Mouse (Mus musculus) hindbrain, embryonic 11.5 days (tissue): ENCODE data around the gene Clint1. TPM values are rescaled to one million over a fixed set of nuclear protein-coding genes. Genes with fewer than 3 reads are reported as not detected.
"Not testable (repeated sequence)": the region's sequence is repeated elsewhere in the genome, so short reads cannot be mapped to it uniquely, and the experiment has no call there.

Source experiments
- ATAC-seq: fragments of 200-750 bp; cut with Nextera tagmentation; 2 replicates; pipeline ENCODE4 v1.8.0; 2017; ENCODE audit warnings: mild to moderate bottlenecking, moderate TSS enrichment, moderate library complexity; ENCODE audit not compliant: low FRiP score
- DNase-seq: peaks from one replicate; pipeline ENCODE4 v3.0.0-alpha.2; 2015; ENCODE audit warnings: low spot score
- H3K27ac ChIP-seq: fragments of 300-500 bp; sonication (generic); 2 replicates; pipeline ENCODE4 v1.5.1; 2014; ENCODE audit warnings: mild to moderate bottlenecking, low read depth, low read length
- H3K27me3 ChIP-seq: fragments of 300-500 bp; sonication (generic); 2 replicates; pipeline ENCODE4 v1.6.1; 2014; ENCODE audit warnings: mild to moderate bottlenecking, low read length, moderate library complexity, mixed read lengths; ENCODE audit not compliant: control insufficient read depth, insufficient read depth
- H3K36me3 ChIP-seq: fragments of 300-500 bp; sonication (generic); 2 replicates; pipeline ENCODE4 v1.6.1; 2014; ENCODE audit warnings: mild to moderate bottlenecking, low read length, moderate library complexity, mixed read lengths; ENCODE audit not compliant: control insufficient read depth, insufficient read depth
- H3K4me1 ChIP-seq: fragments of 300-500 bp; sonication (generic); replicated peaks from 2 replicates; pipeline ENCODE4 v1.6.1; 2014; ENCODE audit warnings: low read length, mixed read lengths; ENCODE audit not compliant: control insufficient read depth, insufficient read depth
- H3K4me2 ChIP-seq: fragments of 300-500 bp; sonication (generic); replicated peaks from 2 replicates; pipeline ENCODE4 v1.6.1; 2014; ENCODE audit warnings: mild to moderate bottlenecking, low read depth, low read length
- H3K4me3 ChIP-seq: fragments of 300-500 bp; sonication (generic); 2 replicates; pipeline ENCODE4 v1.5.1; 2014; ENCODE audit warnings: low read depth, low read length
- H3K9ac ChIP-seq: fragments of 300-500 bp; sonication (generic); 2 replicates; pipeline ENCODE4 v1.6.1; 2014; ENCODE audit warnings: low read depth, low read length
- H3K9me3 ChIP-seq: fragments of 300-500 bp; sonication (generic); 2 replicates; pipeline ENCODE4 v1.6.1; 2016; ENCODE audit warnings: low read length; ENCODE audit not compliant: control insufficient read depth
- WGBS: fragments of 180-500 bp; shearing (Covaris S2); extraction: QIAGEN DNeasy Blood & Tissue Kit; methylation state at CpG from one replicate; pipeline ENCODE4 v1.1.7; 2014; 5-methylcytosine and 5-hydroxymethylcytosine counted together
- polyA plus RNA-seq: library from polyadenylated mRNA; unstranded; fragments of >200 nt; fragmentation: Nextera tagmentation; extraction: Ambion mirVana; gene quantifications from 2 replicates; pipeline ENCODE4 v1.2.1, GENCODE M21; 2014

Gene Clint1
- polyA plus RNA-seq, 1 experiment from 2014 or later, result 52.1 TPM

DNA sequence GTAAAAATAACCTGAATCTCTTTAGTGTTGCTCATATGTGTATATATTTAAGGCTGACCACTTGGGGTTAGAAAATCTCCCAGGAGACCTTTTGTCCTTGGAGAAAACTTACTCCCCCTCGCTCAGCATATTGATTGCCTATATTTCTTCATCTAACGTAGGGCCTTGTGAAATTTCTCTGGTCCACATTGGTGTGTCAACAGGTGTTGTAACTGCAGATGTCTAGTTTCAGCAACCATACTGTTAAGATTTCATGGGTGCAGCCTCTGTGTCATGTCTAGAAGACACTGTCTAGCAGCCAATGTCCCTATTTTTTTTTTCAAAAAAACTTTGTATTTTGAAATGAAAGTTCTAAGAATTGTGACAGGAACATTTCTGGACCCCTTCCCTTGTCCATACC is 14.0 kb downstream of the Clint1 start:
- no peaks in the 10 kb centered on the region for H3K4me1 ChIP-seq
- H3K4me2 ChIP-seq, result no peak overlapping the region
- WGBS, result 92% methylated on average over 2 of the region's 2 CpGs
- no peaks in the 10 kb centered on the region for H3K27me3 ChIP-seq
- H3K36me3 ChIP-seq, result no peaks in the 10 kb centered on the region
- H3K9me3 ChIP-seq, result no peaks in the 10 kb centered on the region
- no peak overlapping the region for H3K9ac ChIP-seq
- no peak for DNase-seq
- no peak overlapping the region for H3K4me3 ChIP-seq
- H3K27ac ChIP-seq, result no peak overlapping the region
- ATAC-seq, result no peak

DNA sequence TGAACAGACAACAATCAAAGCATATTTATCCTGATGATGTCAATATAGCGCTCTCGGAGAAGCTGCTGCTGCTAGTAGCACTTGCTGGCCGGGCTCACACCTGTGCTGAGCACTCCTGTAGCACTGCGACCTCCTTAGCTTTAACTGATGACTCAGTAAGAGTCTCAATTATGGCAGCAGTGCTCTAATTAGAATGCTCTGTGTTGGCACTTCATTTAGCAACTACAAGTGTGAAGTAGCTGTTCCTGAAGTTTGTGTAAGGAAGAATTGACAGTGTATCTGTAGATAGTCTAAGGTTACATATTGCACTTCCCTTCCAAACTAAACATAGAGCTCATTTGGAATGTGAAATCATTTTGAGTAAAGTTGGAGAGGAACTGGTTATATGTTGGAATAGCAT is 14.7 kb downstream of the Clint1 start:
- DNase-seq (no peak), ATAC-seq (no peak)
- WGBS, result 93% methylated on average over 4 of the region's 4 CpGs
- no peaks in the 10 kb centered on the region for H3K9me3 ChIP-seq
- H3K4me3 ChIP-seq, result no peak overlapping the region
- H3K27ac ChIP-seq, result no peak overlapping the region
- no peaks in the 10 kb centered on the region for H3K36me3 ChIP-seq
- no peaks in the 10 kb centered on the region for H3K27me3 ChIP-seq
- no peaks in the 10 kb centered on the region for H3K4me1 ChIP-seq
- H3K4me2 ChIP-seq, result no peak overlapping the region
- no peak overlapping the region for H3K9ac ChIP-seq

DNA sequence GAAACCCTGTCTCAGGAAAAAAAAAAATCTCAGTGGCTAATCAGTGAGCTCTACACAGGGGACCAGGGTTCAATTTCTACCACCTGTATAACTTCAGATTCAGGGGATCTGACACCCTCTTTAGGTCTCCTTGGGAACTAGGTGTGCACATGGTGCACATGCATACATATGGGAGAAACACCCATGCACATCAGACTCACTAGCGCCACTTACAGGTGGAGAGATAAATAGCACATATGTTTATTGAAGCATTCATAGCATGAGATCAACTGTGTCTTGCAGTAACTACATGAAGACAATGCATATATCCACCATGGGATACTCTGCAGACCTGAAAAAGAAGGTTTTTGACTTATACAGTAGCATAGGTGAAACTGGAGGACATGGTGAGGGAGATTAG is 21.8 kb downstream of the Clint1 start:
- no peaks in the 10 kb centered on the region for H3K36me3 ChIP-seq
- H3K27ac ChIP-seq, result no peak overlapping the region
- H3K9me3 ChIP-seq, result no peaks in the 10 kb centered on the region
- H3K27me3 ChIP-seq, result no peaks in the 10 kb centered on the region
- no peak overlapping the region for H3K4me3 ChIP-seq
- 89% methylated on average over 1 of the region's 1 CpGs for WGBS
- H3K4me2 ChIP-seq, result no peak overlapping the region
- H3K9ac ChIP-seq, result no peak overlapping the region
- no peaks in the 10 kb centered on the region for H3K4me1 ChIP-seq
- no peak for DNase-seq
- ATAC-seq, result no peak

DNA sequence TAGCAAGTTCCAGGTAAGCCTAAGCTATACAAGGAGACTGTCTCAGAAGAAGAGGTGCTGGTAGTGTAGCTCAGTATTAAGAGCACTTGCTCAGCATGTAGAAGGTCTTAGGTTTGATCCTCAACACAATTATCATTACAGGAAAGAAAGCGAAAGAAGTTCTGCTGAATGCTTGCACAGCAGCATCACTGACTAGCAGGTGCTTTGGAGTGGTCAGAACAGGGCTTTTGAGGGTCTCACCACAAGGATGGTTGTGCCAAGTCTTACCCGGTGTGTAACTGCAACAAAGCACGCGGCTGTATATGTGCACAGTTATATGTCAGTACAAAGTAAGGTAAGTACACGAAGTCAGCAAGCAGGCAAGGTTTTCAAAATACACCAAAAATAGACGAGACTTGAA is 22.4 kb downstream of the Clint1 start:
- no peaks in the 10 kb centered on the region for H3K36me3 ChIP-seq
- WGBS, result 97% methylated on average over 6 of the region's 6 CpGs
- no peak overlapping the region for H3K27ac ChIP-seq
- no peak for ATAC-seq
- no peaks in the 10 kb centered on the region for H3K9me3 ChIP-seq
- no peaks in the 10 kb centered on the region for H3K4me1 ChIP-seq
- no peaks in the 10 kb centered on the region for H3K27me3 ChIP-seq
- H3K4me2 ChIP-seq, result no peak overlapping the region
- no peak for DNase-seq
- no peak overlapping the region for H3K9ac ChIP-seq
- H3K4me3 ChIP-seq, result no peak overlapping the region

DNA sequence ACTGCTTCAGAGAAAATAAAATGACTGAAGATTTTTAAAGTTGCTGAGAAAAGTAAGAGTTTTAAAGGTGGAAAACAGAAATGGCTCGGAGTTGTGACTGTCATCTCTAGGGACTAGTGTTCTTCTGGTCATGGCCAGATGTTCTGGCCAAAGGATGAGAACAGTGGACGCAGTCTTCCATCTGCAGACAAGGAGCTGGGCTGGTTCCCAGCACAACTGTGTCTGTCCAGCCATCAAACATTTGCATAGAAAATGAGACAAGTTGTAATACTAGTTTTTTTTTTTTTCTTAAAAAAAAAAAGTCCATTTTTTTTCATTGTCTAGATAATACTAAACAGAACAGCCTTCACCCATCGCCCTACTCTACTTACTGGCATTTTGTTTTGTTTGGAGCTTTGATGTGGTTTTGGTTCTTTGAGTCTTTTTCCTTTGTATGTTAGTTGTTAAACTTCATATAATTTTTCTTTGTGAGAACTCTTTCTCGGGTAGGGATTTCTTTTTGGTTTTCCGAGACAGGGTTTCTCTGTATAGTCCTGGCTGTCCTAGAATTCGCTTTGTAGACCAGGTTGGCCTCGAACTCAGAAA is 23.6 kb downstream of the Clint1 start:
- H3K27me3 ChIP-seq, result no peaks in the 10 kb centered on the region
- no peak for ATAC-seq
- DNase-seq, result no peak
- H3K36me3 ChIP-seq, result no peaks in the 10 kb centered on the region
- WGBS, result 93% methylated on average over 7 of the region's 7 CpGs
- H3K4me1 ChIP-seq, result no peaks in the 10 kb centered on the region
- H3K4me3 ChIP-seq, result no peak overlapping the region
- H3K9ac ChIP-seq, result no peak overlapping the region
- H3K27ac ChIP-seq, result no peak overlapping the region
- no peak overlapping the region for H3K4me2 ChIP-seq
- no peaks in the 10 kb centered on the region for H3K9me3 ChIP-seq

DNA sequence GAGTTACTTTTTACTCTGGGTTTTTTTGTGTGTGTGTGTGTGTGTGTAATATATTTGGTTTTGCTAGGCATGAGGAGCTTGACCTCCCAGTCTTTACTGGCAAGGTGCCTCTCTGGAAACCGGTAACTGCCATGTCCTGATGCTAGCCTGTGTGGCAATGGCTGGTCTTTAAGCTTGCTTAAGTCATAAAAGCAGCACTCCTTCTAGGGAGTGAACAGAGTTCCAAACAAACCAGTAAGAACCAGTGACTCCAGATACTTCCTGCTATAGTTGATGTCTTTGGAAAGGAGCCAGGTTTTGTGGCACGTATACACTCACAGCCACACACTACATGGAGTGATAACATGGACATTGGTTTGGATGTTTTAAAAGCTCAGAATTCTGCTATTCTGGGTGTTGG is 24.2 kb downstream of the Clint1 start:
- no peak for ATAC-seq
- Histone ChIP-seq H3K27me3 (no peaks in the 10 kb centered on the region), H3K9me3 (no peaks in the 10 kb centered on the region), H3K4me2 (no peak overlapping the region), H3K4me3 (no peak overlapping the region), H3K27ac (no peak overlapping the region), H3K4me1 (no peaks in the 10 kb centered on the region), H3K9ac (no peak overlapping the region), H3K36me3 (no peaks in the 10 kb centered on the region)
- no peak for DNase-seq
- 100% methylated on average over 2 of the region's 2 CpGs for WGBS

DNA sequence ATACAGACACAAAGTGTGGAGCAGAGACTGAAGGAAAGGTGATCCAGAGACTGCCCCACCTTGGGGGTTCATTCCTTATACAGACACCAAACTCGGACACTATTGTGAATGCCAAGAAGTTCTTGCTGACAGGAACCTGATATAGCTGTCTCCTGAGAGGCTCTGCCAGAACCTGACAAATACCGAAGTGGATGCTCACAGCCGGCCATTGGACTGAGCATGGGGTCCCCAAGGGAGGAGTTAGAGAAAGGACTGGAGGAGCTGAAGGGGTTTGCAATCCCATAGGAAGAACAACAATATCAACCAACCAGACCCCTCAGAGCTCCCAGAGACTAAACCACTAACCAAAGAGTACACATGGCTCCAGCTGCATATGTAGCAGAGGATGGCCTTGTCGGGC is 27.5 kb downstream of the Clint1 start:
- 77% methylated on average over 4 of the region's 4 CpGs for WGBS
- H3K9me3 ChIP-seq, H3K4me3 ChIP-seq, H3K27me3 ChIP-seq, DNase-seq, H3K4me1 ChIP-seq, ATAC-seq, H3K9ac ChIP-seq, H3K27ac ChIP-seq, H3K36me3 ChIP-seq, H3K4me2 ChIP-seq: not testable (repeated sequence)

DNA sequence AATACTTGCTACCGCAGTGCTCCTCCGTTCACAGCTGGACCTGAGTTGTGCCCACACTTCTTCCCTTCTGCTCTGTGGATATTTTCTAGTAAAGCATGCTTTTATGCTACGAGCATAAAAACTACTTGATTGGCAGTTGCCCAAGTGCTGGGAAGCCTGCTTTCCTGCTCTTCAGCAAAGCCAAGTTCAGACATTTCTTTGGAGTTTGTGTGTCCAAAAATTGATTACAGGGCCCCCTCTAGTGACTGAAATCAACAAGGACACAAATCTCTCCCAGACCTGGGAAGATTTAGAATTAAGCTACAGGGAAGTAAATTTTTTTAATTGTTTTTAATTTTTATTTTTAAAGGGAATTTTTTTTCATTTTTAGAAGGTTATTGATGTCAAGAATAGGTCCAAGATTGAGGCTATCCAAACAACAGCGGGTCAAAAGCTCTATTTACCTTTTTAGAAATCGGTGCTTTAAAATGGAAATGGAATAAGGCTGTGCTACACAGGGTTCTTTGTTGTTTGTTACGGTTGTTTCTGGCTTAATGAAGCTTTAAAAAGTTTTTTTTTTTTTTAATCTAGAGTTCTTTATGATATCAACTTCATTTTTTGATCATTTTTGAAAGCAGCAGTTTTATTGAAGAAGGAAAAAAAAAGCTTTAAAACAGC is 29.3 kb downstream of the Clint1 start:
- no peaks in the 10 kb centered on the region for H3K27me3 ChIP-seq
- no peaks in the 10 kb centered on the region for H3K9me3 ChIP-seq
- no peaks in the 10 kb centered on the region for H3K4me1 ChIP-seq
- WGBS, result 76% methylated on average over 6 of the region's 6 CpGs
- ATAC-seq (no peak), DNase-seq (peak; percentile 46)
- no peaks in the 10 kb centered on the region for H3K36me3 ChIP-seq
- H3K4me2 ChIP-seq, result no peak overlapping the region
- H3K9ac ChIP-seq, result no peak overlapping the region
- no peak overlapping the region for H3K4me3 ChIP-seq
- H3K27ac ChIP-seq, result no peak overlapping the region

DNA sequence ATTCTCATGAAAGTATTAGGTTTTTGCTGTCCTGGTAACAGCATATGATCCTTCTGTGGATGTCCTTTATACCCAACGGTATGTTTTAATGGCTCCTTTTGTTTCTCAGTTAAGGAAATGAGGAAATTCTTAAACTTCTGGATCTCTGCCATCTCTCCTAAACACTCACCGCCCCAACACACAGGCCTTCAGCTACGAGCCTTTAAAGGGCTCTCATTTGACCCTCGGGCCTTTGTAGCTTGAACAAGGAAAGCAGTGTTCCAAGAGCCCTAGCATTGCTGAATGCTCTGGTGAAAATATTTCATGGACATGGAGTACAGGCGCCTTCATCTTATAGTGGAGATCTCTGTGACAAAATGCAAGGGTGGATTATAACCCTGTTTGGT is 29.8 kb downstream of the Clint1 start:
- H3K4me1 ChIP-seq, result no peaks in the 10 kb centered on the region
- H3K27ac ChIP-seq, result no peak overlapping the region
- ATAC-seq, result 0 out of 2 replicates have a peak, but pooled peaks have one; percentile 27
- H3K4me2 ChIP-seq, result no peak overlapping the region
- H3K9me3 ChIP-seq, result no peaks in the 10 kb centered on the region
- 63% methylated on average over 5 of the region's 5 CpGs for WGBS
- H3K36me3 ChIP-seq, result no peaks in the 10 kb centered on the region
- DNase-seq, result peak; percentile 24
- no peaks in the 10 kb centered on the region for H3K27me3 ChIP-seq
- no peak overlapping the region for H3K4me3 ChIP-seq
- H3K9ac ChIP-seq, result no peak overlapping the region
